Mouse (Mus musculus): ENCODE data around the gene Fzd9. TPM values are rescaled to one million over a fixed set of nuclear protein-coding genes. Genes with fewer than 3 reads are reported as not detected.
A peak's percentile ranks its signal among the peaks of the same experiment; 100 is the strongest.

Gene Fzd9
- 10 to 100 TPM; 13.0 to 35.9 TPM for total RNA-seq (2021)
- long read RNA-seq, experiment 1, transcript Fzd9-201 (1 exons, 2,293 nt) = major isoform, 103 of 103 reads
- long read RNA-seq, experiment 1, partial matches to known transcripts = 0 of 103 reads
- long read RNA-seq, experiment 1, other reads (novel, unspliced or antisense) = 0 of 103 reads
- long read RNA-seq, experiment 2, transcript Fzd9-201 (1 exons, 2,293 nt) = major isoform, 82 of 82 reads
- long read RNA-seq, experiment 2, partial matches to known transcripts = 0 of 82 reads
- long read RNA-seq, experiment 2, other reads (novel, unspliced or antisense) = 0 of 82 reads

- DNase-seq = peak; percentile 80
These were observed at the start of gene Fzd9 for GRCm38 (mm10) chr5:135251079-135251454. Gene Fzd9 (minus strand): TSS chr5:135251230.

- no peak for DNase-seq
These were observed 41.0 kb upstream of the Fzd9 start for GRCm38 (mm10) chr5:135292001-135292400.

GRCm38 (mm10) chr5:135291193-135291592 lies 40.2 kb upstream of the Fzd9 start:
- no peak for DNase-seq

GRCm38 (mm10) chr5:135290703-135291102 lies 39.7 kb upstream of the Fzd9 start:
- no peak for DNase-seq

- DNase-seq = no peak
These were observed 35.9 kb upstream of the Fzd9 start for GRCm38 (mm10) chr5:135286926-135287325.

- peak; percentile 50 for DNase-seq
These were observed 35.2 kb upstream of the Fzd9 start for GRCm38 (mm10) chr5:135286185-135286584.

- no peak for DNase-seq
These were observed 34.2 kb upstream of the Fzd9 start for GRCm38 (mm10) chr5:135285211-135285610.

GRCm38 (mm10) chr5:135280226-135280625 lies 29.2 kb upstream of the Fzd9 start:
- peak; percentile 28 for DNase-seq

GRCm38 (mm10) chr5:135276597-135276996 lies 25.6 kb upstream of the Fzd9 start:
- DNase-seq = no peak

- peak; percentile 32 for DNase-seq
These were observed 23.8 kb upstream of the Fzd9 start for GRCm38 (mm10) chr5:135274663-135275396.

- peak; percentile 40 for DNase-seq
These were observed 20.6 kb upstream of the Fzd9 start for GRCm38 (mm10) chr5:135271563-135272165.

- DNase-seq = no peak
These were observed 19.3 kb upstream of the Fzd9 start for GRCm38 (mm10) chr5:135270361-135270760.

GRCm38 (mm10) chr5:135269451-135269850 lies 18.4 kb upstream of the Fzd9 start:
- peak; percentile 49 for DNase-seq

GRCm38 (mm10) chr5:135264548-135264947 lies 13.5 kb upstream of the Fzd9 start:
- no peak for DNase-seq

- peak; percentile 43 for DNase-seq
These were observed 13.0 kb upstream of the Fzd9 start for GRCm38 (mm10) chr5:135263866-135264503.

GRCm38 (mm10) chr5:135258280-135259150 lies 7.5 kb upstream of the Fzd9 start:
- DNase-seq = peak; percentile 24

- no peak for DNase-seq
These were observed 6.5 kb upstream of the Fzd9 start for GRCm38 (mm10) chr5:135257559-135257958.

- no peak for DNase-seq
These were observed 5.1 kb upstream of the Fzd9 start for GRCm38 (mm10) chr5:135256166-135256565.

- no peak for DNase-seq
These were observed 2.8 kb upstream of the Fzd9 start for GRCm38 (mm10) chr5:135253741-135254401.

GRCm38 (mm10) chr5:135250186-135251078 lies 598 bp downstream of the Fzd9 start:
- peak; percentile 18 for DNase-seq
